Mouse (Mus musculus): ENCODE measurements around the gene Fosl2. TPM values are rescaled to one million over a fixed set of nuclear protein-coding genes. Genes with fewer than 3 reads are reported as not detected.

Fosl2 gene
- total and polyA plus RNA-seq, 2 experiments from 2014 or later, result 1.4 to 18.6 TPM

GRCm38 (mm10) chr5:32151244-32151643 lies 15.6 kb downstream of the Fosl2 start:
- Histone ChIP-seq H3K27me3 (ENCODE audit: control insufficient read depth, insufficient read depth, low read length) (no peaks in the 10 kb centered on the region), H3K4me3 (ENCODE audit: low read depth, low read length) (no peak overlapping the region), H3K36me3 (replicated peaks; ENCODE audit: control insufficient read depth, insufficient read depth, low read length) (peaks cover 91% of the 10 kb centered on the region), H3K27ac (ENCODE audit: low read depth) (no peak overlapping the region), H3K9me3 (replicated peaks; ENCODE audit: control insufficient read depth, low read length) (no peaks in the 10 kb centered on the region), H3K4me2 (ENCODE audit: low read depth, low read length) (no peak overlapping the region), H3K9ac (replicated peaks; ENCODE audit: low read depth, low read length) (no peak overlapping the region), H3K4me1 (ENCODE audit: control insufficient read depth, insufficient read depth) (peaks cover 7% of the 10 kb centered on the region)
- DNase-seq (ENCODE audit: low spot score) (no peak), ATAC-seq (ENCODE audit: insufficient read depth, low read depth) (no peak)
- no peak for TF ChIP-seq EP300 (IDR thresholded peaks at IDR 0.05; ENCODE audit: low read depth)
- TF ChIP-seq CTCF (IDR thresholded peaks at IDR 0.05; ENCODE audit: low read depth), result no peak
- WGBS, result 62% methylated on average over 4 of the region's 4 CpGs

- 66% methylated on average over 28 of the region's 28 CpGs for WGBS
- H3K4me3 ChIP-seq (ENCODE audit: low read depth, low read length), result no peak overlapping the region
- H3K4me1 ChIP-seq (ENCODE audit: control insufficient read depth, insufficient read depth), result peaks cover 7% of the 10 kb centered on the region
- DNase-seq (ENCODE audit: low spot score) (no peak), ATAC-seq (ENCODE audit: insufficient read depth, low read depth) (no peak)
- H3K9me3 ChIP-seq (replicated peaks; ENCODE audit: control insufficient read depth, low read length), result no peaks in the 10 kb centered on the region
- TF ChIP-seq EP300 (IDR thresholded peaks at IDR 0.05; ENCODE audit: low read depth) (no peak), CTCF (IDR thresholded peaks at IDR 0.05; ENCODE audit: low read depth) (no peak)
- H3K36me3 ChIP-seq (replicated peaks; ENCODE audit: control insufficient read depth, insufficient read depth, low read length), result peaks cover 80% of the 10 kb centered on the region
- H3K27ac ChIP-seq (ENCODE audit: low read depth), result no peak overlapping the region
- H3K4me2 ChIP-seq (ENCODE audit: low read depth, low read length), result no peak overlapping the region
- no peak overlapping the region for H3K9ac ChIP-seq (replicated peaks; ENCODE audit: low read depth, low read length)
- H3K27me3 ChIP-seq (ENCODE audit: control insufficient read depth, insufficient read depth, low read length), result no peaks in the 10 kb centered on the region
Measured at GRCm38 (mm10) chr5:32152725-32153417, 17.3 kb downstream of the Fosl2 start.

DNA sequence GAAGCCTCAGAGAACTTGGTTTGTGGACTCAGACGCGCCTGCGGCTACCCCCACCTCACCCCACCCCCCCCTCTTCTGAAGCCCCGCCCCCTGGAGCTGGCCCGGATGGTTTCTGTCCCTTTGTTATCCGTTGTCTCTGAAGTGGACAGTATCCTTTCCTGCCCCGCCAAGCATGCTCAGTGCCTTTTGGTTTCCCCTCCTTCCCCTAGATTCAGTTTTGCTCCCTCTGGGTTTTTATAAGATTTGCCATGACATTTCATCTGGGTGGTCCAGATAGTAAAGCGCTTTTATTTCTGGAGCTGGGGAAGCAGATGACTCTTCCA lies 17.8 kb downstream of the Fosl2 start:
- peaks cover 7% of the 10 kb centered on the region for H3K4me1 ChIP-seq (ENCODE audit: control insufficient read depth, insufficient read depth)
- peaks cover 75% of the 10 kb centered on the region for H3K36me3 ChIP-seq (replicated peaks; ENCODE audit: control insufficient read depth, insufficient read depth, low read length)
- H3K4me3 ChIP-seq (ENCODE audit: low read depth, low read length), result no peak overlapping the region
- H3K9ac ChIP-seq (replicated peaks; ENCODE audit: low read depth, low read length), result no peak overlapping the region
- no peak overlapping the region for H3K27ac ChIP-seq (ENCODE audit: low read depth)
- ATAC-seq (ENCODE audit: insufficient read depth, low read depth), result no peak
- H3K4me2 ChIP-seq (ENCODE audit: low read depth, low read length), result no peak overlapping the region
- no peak for DNase-seq (ENCODE audit: low spot score)
- H3K27me3 ChIP-seq (ENCODE audit: control insufficient read depth, insufficient read depth, low read length), result no peaks in the 10 kb centered on the region
- no peak for TF ChIP-seq EP300 (IDR thresholded peaks at IDR 0.05; ENCODE audit: low read depth)
- no peak for TF ChIP-seq CTCF (IDR thresholded peaks at IDR 0.05; ENCODE audit: low read depth)
- no peaks in the 10 kb centered on the region for H3K9me3 ChIP-seq (replicated peaks; ENCODE audit: control insufficient read depth, low read length)
- 58% methylated on average over 8 of the region's 8 CpGs for WGBS

DNA sequence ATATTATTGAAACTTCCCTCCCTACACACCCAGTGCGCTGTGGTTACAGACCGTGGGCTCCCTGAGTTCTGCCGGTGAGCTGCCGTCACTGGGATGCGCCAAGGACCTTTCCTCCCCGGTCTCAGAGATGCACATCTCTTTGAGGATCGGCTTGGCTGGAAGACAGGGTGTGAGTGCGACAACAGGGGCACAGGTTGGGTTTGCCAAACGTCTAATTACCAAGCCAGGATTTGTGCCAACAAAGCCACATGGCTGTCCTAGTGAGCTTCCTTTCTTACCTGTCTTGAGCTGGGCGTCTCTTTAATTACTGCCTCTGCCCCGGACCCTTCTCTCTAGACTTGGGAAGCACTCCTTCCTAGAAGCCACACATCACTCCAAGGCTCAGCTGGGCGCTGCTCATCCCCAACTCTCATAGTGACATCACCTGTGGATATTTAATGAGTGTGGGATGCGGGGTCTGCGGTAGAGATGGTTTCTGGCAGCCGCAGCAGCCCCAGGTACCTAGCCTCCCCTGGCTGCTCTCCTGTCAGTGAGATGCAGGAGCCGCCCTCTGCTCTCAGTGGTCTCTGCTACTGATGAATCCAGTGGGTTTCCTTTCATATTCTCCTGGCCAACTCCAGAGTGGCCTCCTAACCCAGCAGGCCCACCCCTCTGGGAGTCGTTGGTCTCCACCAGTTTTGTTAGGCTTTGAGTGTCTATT lies 18.3 kb downstream of the Fosl2 start:
- H3K27me3 ChIP-seq (ENCODE audit: control insufficient read depth, insufficient read depth, low read length), result no peaks in the 10 kb centered on the region
- H3K4me1 ChIP-seq (ENCODE audit: control insufficient read depth, insufficient read depth), result peaks cover 7% of the 10 kb centered on the region
- no peak for DNase-seq (ENCODE audit: low spot score)
- H3K9ac ChIP-seq (replicated peaks; ENCODE audit: low read depth, low read length), result no peak overlapping the region
- TF ChIP-seq CTCF (IDR thresholded peaks at IDR 0.05; ENCODE audit: low read depth) (no peak), EP300 (IDR thresholded peaks at IDR 0.05; ENCODE audit: low read depth) (no peak)
- 88% methylated on average over 17 of the region's 17 CpGs for WGBS
- no peaks in the 10 kb centered on the region for H3K9me3 ChIP-seq (replicated peaks; ENCODE audit: control insufficient read depth, low read length)
- H3K4me2 ChIP-seq (ENCODE audit: low read depth, low read length), result no peak overlapping the region
- H3K27ac ChIP-seq (ENCODE audit: low read depth), result no peak overlapping the region; the same call in 1 of the 2 replicates
- H3K4me3 ChIP-seq (ENCODE audit: low read depth, low read length), result no peak overlapping the region
- H3K36me3 ChIP-seq (replicated peaks; ENCODE audit: control insufficient read depth, insufficient read depth, low read length), result peaks cover 69% of the 10 kb centered on the region
- no peak for ATAC-seq (ENCODE audit: insufficient read depth, low read depth)

- no peak overlapping the region for H3K4me2 ChIP-seq (ENCODE audit: low read depth, low read length)
- no peaks in the 10 kb centered on the region for H3K9me3 ChIP-seq (replicated peaks; ENCODE audit: control insufficient read depth, low read length)
- no peak overlapping the region for H3K4me3 ChIP-seq (ENCODE audit: low read depth, low read length)
- ATAC-seq (ENCODE audit: insufficient read depth, low read depth), result peak; percentile 72
- H3K27me3 ChIP-seq (ENCODE audit: control insufficient read depth, insufficient read depth, low read length), result no peaks in the 10 kb centered on the region
- DNase-seq (ENCODE audit: low spot score), result no peak
- peak overlapping the region; percentile 58 for H3K27ac ChIP-seq (ENCODE audit: low read depth)
- no peak overlapping the region for H3K9ac ChIP-seq (replicated peaks; ENCODE audit: low read depth, low read length)
- TF ChIP-seq EP300 (IDR thresholded peaks at IDR 0.05; ENCODE audit: low read depth) (no peak), CTCF (IDR thresholded peaks at IDR 0.05; ENCODE audit: low read depth) (no peak; the same call in 1 of the 2 replicates)
- peaks cover 7% of the 10 kb centered on the region for H3K4me1 ChIP-seq (ENCODE audit: control insufficient read depth, insufficient read depth)
- 72% methylated on average over 9 of the region's 9 CpGs for WGBS
- H3K36me3 ChIP-seq (replicated peaks; ENCODE audit: control insufficient read depth, insufficient read depth, low read length), result peaks cover 62% of the 10 kb centered on the region
Measured at GRCm38 (mm10) chr5:32154931-32155688, 19.5 kb downstream of the Fosl2 start.

Measured in heart, postnatal 0 days (tissue).